Mouse (Mus musculus): ENCODE measurements around the gene Bmt2. TPM values are rescaled to one million over a fixed set of nuclear protein-coding genes. Genes with fewer than 3 reads are reported as not detected.
A peak's percentile ranks its signal among the peaks of the same experiment; 100 is the strongest.

Bmt2 gene
- total RNA-seq (2021), result 10 to 100 TPM; 10.9 to 11.7 TPM

- DNase-seq, result peak; percentile 99
These were observed at the start of gene Bmt2 for GRCm38 (mm10) chr6:13677818-13678282. Gene Bmt2, minus strand, starts transcription at chr6:13677966.

GRCm38 (mm10) chr6:13722166-13722565 is 44.4 kb upstream of the Bmt2 start:
- DNase-seq, result no peak

DNA sequence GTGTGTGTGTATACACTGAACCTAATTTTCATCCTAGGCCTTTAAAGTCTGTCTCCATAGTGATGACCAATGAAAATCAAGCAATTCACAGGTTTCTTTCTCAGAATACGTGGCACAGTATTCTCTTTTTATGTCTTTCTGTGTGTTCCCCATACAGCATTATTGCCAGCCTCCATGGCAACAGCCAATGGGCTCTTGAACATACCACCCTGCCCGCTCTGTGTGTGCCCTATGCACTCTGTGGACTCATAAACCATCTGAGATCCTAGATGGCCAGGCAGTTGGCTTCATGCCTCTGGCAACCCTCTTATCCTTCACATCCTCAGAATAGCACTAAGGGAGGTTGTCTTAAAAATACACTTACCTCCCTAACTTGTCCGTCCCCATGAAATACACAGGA is 37.1 kb upstream of the Bmt2 start:
- DNase-seq, result no peak

DNA sequence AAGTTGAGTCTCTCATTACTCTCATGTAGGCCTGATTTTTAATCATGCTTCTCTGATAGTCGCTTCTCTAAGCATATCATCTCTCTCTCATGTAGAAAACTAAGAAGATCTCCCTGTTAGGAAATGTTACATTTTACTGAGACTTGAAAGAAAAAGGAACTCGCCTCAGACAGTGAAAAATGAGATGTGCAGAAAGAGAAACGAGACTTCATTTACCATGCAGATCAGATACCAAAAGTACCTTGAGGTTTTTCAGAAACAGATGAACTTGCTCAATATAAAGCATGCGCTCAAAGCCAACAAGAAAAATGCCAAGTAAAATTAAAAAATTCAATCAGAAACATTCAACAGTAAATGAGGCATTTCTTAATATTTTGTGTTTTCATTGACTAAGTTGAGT is 19.1 kb upstream of the Bmt2 start:
- no peak for DNase-seq

DNA sequence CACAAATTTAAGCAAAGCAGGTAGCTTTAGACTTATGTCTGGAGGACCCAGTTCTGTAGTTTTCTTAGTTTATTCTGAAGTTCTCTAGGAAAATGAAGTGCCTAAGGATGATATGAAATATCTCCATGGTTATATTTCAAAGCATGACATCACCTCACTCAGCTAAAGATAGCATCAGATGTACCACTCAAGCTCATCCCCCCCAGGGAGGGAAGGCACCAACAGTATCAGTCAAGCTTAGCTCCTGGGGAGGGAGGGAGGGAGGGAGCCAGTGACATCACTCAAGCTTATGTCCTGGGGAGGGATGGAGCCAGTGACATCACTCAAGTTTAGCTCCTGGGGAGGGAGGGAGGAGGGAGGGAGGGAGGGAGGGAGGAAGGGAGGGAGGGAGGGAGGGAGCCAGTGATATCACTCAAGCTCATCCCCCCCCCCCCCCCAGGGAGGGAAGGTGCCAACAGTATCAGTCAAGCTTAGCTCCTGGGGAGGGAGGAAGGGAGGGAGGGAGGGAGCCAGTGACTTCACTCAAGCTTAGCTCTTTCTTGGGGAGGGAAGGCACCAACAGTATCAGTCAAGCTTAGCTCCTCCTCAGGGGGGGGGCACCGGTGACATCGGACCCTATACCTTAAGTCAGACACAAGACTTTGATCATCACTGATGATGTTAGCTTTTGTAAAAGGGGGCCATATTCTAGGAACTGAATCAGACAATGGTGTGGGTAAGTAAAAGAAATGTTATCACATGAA is 17.5 kb upstream of the Bmt2 start:
- DNase-seq, result no peak

DNA sequence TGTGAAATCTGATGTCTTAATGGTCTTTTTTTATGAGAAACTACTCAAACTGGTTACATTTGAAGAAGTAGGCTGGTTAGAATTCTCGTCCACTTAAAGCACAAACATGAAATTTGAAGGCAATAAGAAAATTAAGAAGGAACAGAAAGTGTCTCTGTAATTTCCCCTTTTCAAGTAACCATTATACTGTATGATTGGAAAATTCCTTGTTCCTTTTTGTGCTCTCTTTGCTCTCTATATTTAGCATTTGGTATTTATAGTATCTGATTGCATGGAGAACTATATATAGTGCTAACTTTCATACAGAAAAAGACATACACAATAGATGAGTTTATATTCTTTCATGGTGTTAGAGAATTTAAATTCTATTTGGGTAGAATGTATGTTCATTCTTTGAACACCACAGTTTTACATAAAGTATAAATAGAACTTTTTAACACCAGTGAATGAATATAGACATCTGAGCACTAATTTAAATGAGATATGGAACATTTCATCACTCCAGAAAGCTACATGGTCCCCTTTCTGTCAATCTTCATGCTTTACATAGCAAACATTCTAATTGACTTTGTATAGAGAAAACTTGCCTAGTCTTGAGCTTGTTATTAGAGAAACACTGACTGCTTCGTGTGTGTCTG is 14.0 kb upstream of the Bmt2 start:
- no peak for DNase-seq

- no peak for DNase-seq
These were observed 12.6 kb upstream of the Bmt2 start for GRCm38 (mm10) chr6:13690398-13690797.

DNA sequence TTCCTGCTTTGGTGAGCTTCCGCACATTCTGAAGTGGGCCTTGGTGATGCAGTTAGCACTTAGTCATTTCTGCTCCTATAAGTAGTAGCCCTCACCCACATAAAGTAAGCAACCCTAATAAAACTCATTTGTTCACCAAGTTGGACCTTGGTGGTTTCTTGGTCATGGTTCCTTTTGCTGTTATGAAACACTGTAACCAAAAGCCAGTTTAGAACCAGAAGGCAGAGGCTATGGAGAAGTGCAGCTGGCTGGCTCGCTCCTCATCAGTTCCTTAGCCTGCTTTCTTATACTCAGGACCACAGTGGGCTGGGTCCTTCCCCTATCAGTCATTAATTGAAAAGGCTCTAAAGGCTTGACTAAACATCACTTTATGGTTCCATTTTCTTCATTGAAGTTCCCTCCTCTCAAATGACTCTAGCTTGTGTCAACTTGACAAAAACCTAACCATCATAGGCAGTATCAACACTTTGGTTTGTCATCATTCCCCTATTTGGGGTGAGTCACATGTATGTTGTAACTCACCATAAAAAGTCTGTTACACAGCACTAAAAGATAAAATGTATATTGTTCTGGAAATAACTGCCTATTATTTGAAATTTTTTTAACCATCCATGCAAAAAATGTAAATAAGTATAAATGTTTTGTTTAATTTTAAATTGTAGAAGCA is 6.3 kb upstream of the Bmt2 start:
- no peak for DNase-seq

- DNase-seq, result no peak
These were observed 583 bp upstream of the Bmt2 start for GRCm38 (mm10) chr6:13678349-13678748.

DNA sequence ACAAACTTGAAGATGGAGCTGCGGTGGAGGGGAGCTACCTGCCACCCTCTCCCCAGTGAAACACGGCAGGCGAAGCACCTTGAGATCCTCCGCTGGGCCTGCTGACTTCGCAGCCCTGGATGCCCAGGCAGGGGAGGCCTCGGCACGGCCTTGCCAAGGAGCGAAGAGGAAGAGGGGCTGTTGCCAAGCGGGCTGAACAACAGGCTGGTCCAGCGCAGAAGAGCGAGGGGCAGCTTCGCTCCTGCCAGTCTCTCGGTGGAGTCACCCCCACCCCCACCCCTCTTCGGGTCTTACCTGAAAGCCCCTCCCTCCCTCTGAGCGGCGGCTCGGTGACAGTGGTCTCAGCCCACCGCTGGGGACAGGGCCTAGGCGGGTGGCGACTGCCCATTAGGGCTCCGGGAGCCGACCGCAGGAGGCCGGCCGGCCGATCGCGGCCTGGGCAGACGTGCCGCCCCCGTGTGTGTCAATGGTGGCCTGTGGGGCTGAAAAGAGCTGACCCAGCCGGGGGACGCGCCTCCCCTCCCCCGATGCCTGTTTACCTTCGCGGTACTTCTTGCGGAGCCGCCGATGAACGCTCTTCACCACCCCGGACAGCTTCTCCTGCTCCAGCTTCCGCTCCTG is 515 bp downstream of the Bmt2 start:
- peak; percentile 63 for DNase-seq

DNA sequence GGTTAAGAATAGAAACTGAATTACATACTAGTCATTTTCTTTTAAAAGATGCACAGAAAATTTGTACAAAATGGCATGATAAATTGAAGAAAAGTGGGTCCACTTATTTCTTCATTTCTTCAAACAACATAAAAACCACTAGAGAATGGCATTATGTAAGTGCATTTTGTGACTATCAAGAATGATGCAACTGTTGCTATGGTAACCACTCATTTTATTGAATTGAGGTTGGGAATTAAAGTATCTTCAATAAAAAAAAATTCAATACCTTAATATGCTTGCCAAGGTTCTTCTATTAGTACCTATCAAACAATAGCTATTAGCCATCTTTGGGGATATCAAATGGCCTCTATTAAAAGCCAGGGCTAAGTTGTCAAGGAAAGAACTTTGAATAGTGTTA is 1.6 kb downstream of the Bmt2 start:
- no peak for DNase-seq

GRCm38 (mm10) chr6:13674600-13675305 is 3.0 kb downstream of the Bmt2 start:
- no peak for DNase-seq

DNA sequence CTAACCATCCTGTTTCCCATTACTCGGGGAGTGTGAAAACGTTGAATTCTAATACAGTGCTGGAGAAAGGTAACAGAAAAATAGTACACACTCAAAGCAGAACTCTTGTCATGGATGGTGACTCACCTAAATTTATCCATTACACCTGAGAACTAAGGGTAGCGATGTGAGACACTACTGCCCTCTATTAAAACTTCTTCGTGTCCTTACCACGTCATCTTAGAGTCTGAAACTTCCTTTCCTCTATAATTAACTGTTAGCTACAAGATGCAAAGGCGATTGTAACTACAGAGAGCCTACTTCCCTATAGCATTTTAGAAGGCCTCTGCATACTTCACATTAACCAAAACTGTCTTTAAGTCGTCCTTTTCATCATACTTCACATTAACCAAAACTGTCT is 12.1 kb downstream of the Bmt2 start:
- DNase-seq, result no peak

DNA sequence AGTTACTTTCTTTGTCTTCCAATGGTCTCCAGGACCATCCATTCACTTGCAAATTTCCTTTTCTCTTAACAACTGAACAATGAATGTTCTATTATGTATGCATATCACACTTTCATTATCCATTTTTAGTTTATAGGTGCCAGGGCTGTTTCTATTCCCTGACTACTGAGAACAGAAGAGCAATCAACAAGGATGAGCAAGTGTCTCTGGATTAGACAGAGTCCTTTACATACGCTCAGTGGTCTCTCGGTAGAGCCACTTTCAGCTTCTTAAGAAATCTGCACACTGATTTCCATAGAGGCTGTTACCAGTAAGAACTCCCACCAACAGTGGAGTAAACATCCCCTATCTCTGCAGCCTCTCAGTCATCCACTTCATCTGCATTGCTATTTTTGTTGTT is 19.8 kb downstream of the Bmt2 start:
- no peak for DNase-seq

GRCm38 (mm10) chr6:13654081-13654480 is 23.7 kb downstream of the Bmt2 start:
- no peak for DNase-seq

DNA sequence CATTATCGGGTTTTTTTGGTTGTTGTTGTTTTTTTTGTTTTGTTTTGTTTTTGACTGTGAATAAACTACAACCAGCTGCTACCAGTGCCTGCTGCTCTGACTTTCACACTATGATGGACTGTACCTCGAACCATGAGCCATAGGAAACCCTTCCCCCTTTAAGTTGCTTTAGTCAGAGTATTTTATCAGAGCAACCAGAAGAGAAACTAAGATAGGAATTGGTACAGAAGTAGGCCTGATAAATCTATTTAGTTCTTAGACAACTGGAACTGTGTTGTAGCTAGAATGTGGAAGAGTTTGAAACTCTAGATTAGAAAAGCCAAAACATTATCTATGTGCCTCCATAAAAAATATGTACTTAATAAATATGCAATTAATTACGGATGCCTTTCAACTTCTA is 25.5 kb downstream of the Bmt2 start:
- DNase-seq, result no peak

GRCm38 (mm10) chr6:13650854-13651253 is 26.9 kb downstream of the Bmt2 start:
- DNase-seq, result no peak

- DNase-seq, result no peak
These were observed 29.5 kb downstream of the Bmt2 start for GRCm38 (mm10) chr6:13648305-13648704.

DNA sequence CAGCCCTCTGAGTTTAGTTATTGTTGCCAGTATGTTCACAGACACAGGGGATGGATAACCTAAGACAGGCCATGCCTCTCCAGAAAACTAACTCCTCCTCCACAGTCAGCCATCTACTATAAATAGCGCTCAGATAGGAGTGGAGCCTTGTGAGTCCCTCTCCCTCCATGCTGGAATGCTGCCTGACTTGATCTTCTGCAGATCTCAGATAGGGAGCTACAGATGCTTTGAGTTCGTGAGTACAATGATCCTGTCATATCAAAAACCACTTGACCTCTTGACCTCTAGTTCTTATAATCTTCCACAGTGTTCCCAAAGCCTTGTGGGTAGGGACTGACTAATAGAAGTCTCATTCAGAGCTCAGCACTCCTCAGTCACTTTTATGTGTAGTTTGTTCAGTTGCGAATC is 41.2 kb downstream of the Bmt2 start:
- peak; percentile 21 for DNase-seq

DNA sequence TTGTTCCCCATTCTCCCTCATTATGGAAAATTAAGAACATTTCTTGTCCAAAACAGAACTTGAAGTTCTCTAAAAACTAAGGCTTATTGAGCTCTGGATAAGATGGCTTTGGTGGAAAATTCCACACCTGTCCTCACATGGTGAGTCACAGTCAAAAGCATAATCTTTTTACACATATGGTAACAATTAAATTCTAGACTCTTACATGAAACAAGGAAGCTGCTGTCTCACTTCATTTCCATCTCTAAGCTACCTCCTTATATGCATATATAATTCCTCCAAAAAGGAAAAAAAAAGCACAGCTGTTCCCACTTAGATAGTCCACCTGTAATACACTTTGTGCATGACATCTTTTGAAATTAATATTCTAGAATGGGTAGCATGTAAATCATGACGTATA is 45.2 kb downstream of the Bmt2 start:
- no peak for DNase-seq

GRCm38 (mm10) chr6:13630607-13631006 is 47.2 kb downstream of the Bmt2 start:
- DNase-seq, result no peak

- no peak for DNase-seq
These were observed 58.1 kb downstream of the Bmt2 start for GRCm38 (mm10) chr6:13619618-13620017.

- DNase-seq, result no peak
These were observed 60.7 kb downstream of the Bmt2 start for GRCm38 (mm10) chr6:13617110-13617509.

Measured in heart, postnatal 4 days (tissue).